Mouse (Mus musculus) megakaryocyte, embryonic 14.5 days (primary cell): Measurements from ENCODE around the gene Sema4d. TPM values are rescaled to one million over a fixed set of nuclear protein-coding genes. Genes with fewer than 3 reads are reported as not detected.

Source experiments
- H3K27me3 ChIP-seq: replicated peaks from 2 replicates; pipeline ENCODE3; 2012; ENCODE audit warnings: inconsistent platforms
- H3K36me3 ChIP-seq: replicated peaks from 2 replicates; pipeline ENCODE3; 2012; ENCODE audit warnings: low read length, inconsistent platforms, mixed read lengths
- H3K4me1 ChIP-seq: 2 replicates; pipeline ENCODE4 v1.6.1; 2012; ENCODE audit warnings: inconsistent platforms
- H3K4me3 ChIP-seq: replicated peaks from 2 replicates; pipeline ENCODE3; 2012; ENCODE audit warnings: moderate library complexity, mild to moderate bottlenecking, inconsistent platforms
- H3K9me3 ChIP-seq: 2 replicates; pipeline ENCODE4 v1.6.1; 2012; ENCODE audit warnings: inconsistent platforms
- FLI1 ChIP-seq: IDR thresholded peaks from 2 replicates; pipeline ENCODE4 v1.6.1; 2012; ENCODE audit warnings: low read length, inconsistent platforms, mixed read lengths
- GATA1 ChIP-seq: IDR thresholded peaks from 3 replicates; pipeline ENCODE4 v1.6.1; 2012; ENCODE audit warnings: mixed read lengths, low read length, inconsistent platforms, borderline replicate concordance
- polyA plus RNA-seq: library from polyadenylated mRNA; stranded (reverse); fragments of >175 nt; gene quantifications from 2 replicates; pipeline ENCODE4 v1.2.3, GENCODE M21; 2012; ENCODE audit warnings: low replicate concordance; ENCODE audit not compliant: insufficient read depth

Sema4d gene
- polyA plus RNA-seq, 1 experiment: 55.2 TPM

- Histone ChIP-seq H3K9me3 (no peaks in the 10 kb centered on the region), H3K4me1 (peaks cover 6% of the 10 kb centered on the region), H3K36me3 (peaks cover 93% of the 10 kb centered on the region), H3K27me3 (no peaks in the 10 kb centered on the region), H3K4me3 (no peak overlapping the region)
- TF ChIP-seq GATA1 (no peak), FLI1 (no peak)
Observed at GRCm38 (mm10) chr13:51663561-51663960, 130.0 kb downstream of the Sema4d start.

- Histone ChIP-seq H3K4me1 (0 out of 2 replicates have a peak, but pooled peaks cover 2% of the 10 kb centered on the region), H3K36me3 (peaks cover 95% of the 10 kb centered on the region), H3K27me3 (no peaks in the 10 kb centered on the region), H3K4me3 (no peak overlapping the region), H3K9me3 (no peaks in the 10 kb centered on the region)
- no peak for TF ChIP-seq GATA1
- no peak for TF ChIP-seq FLI1
Observed at GRCm38 (mm10) chr13:51659573-51659972, 134.0 kb downstream of the Sema4d start.

GRCm38 (mm10) chr13:51658094-51658493 is 135.5 kb downstream of the Sema4d start:
- H3K4me1 ChIP-seq: peaks cover 10% of the 10 kb centered on the region
- no peak overlapping the region for H3K4me3 ChIP-seq
- TF ChIP-seq GATA1: no peak
- TF ChIP-seq FLI1: no peak
- H3K9me3 ChIP-seq: no peaks in the 10 kb centered on the region
- H3K27me3 ChIP-seq: no peaks in the 10 kb centered on the region
- peaks cover 96% of the 10 kb centered on the region for H3K36me3 ChIP-seq

GRCm38 (mm10) chr13:51656516-51657235 is 136.9 kb downstream of the Sema4d start:
- TF ChIP-seq GATA1 (no peak), FLI1 (no peak)
- H3K4me3 ChIP-seq: no peak overlapping the region
- H3K27me3 ChIP-seq: no peaks in the 10 kb centered on the region
- H3K36me3 ChIP-seq: peaks cover 89% of the 10 kb centered on the region
- no peaks in the 10 kb centered on the region for H3K9me3 ChIP-seq
- H3K4me1 ChIP-seq: peaks cover 19% of the 10 kb centered on the region

GRCm38 (mm10) chr13:51653961-51654360 is 139.6 kb downstream of the Sema4d start:
- TF ChIP-seq FLI1 (no peak), GATA1 (no peak)
- peaks cover 82% of the 10 kb centered on the region for H3K36me3 ChIP-seq
- peaks cover 34% of the 10 kb centered on the region for H3K4me1 ChIP-seq

GRCm38 (mm10) chr13:51653159-51653558 is 140.4 kb downstream of the Sema4d start:
- H3K9me3 ChIP-seq: no peaks in the 10 kb centered on the region
- peaks cover 80% of the 10 kb centered on the region for H3K36me3 ChIP-seq
- H3K4me1 ChIP-seq: peaks cover 42% of the 10 kb centered on the region

More at GRCm38 (mm10) chr13:51653961-51654360, 139.6 kb downstream of the Sema4d start:
- Histone ChIP-seq H3K9me3 (no peaks in the 10 kb centered on the region), H3K4me3 (no peak overlapping the region), H3K27me3 (no peaks in the 10 kb centered on the region)

GRCm38 (mm10) chr13:51651408-51652064 is 142.0 kb downstream of the Sema4d start, which contains the start of gene Secisbp2:
TSS of gene Secisbp2 (plus strand) at chr13:51651697.
- H3K27me3 ChIP-seq: no peaks in the 10 kb centered on the region
- H3K9me3 ChIP-seq: no peaks in the 10 kb centered on the region
- H3K4me3 ChIP-seq: peak within 1 kb of the TSS; percentile 96
- peaks cover 64% of the 10 kb centered on the region for H3K36me3 ChIP-seq
- TF ChIP-seq GATA1 (no peak), FLI1 (peak; percentile 64; the same call in 1 of the 2 replicates)
- peaks cover 57% of the 10 kb centered on the region for H3K4me1 ChIP-seq

More at GRCm38 (mm10) chr13:51653159-51653558, 140.4 kb downstream of the Sema4d start:
- H3K4me3 ChIP-seq: peak overlapping the region; percentile 47
- TF ChIP-seq GATA1 (no peak), FLI1 (no peak)
- no peaks in the 10 kb centered on the region for H3K27me3 ChIP-seq

GRCm38 (mm10) chr13:51649740-51650139 is 143.8 kb downstream of the Sema4d start:
- Histone ChIP-seq H3K4me3 (no peak overlapping the region), H3K4me1 (peaks cover 55% of the 10 kb centered on the region), H3K9me3 (no peaks in the 10 kb centered on the region), H3K27me3 (no peaks in the 10 kb centered on the region), H3K36me3 (peaks cover 46% of the 10 kb centered on the region)
- TF ChIP-seq FLI1 (no peak), GATA1 (no peak)

- no peak for TF ChIP-seq GATA1
- TF ChIP-seq FLI1: no peak
- Histone ChIP-seq H3K27me3 (no peaks in the 10 kb centered on the region), H3K4me1 (peaks cover 58% of the 10 kb centered on the region), H3K36me3 (peaks cover 32% of the 10 kb centered on the region), H3K9me3 (no peaks in the 10 kb centered on the region), H3K4me3 (peak overlapping the region; percentile 28)
Observed at GRCm38 (mm10) chr13:51648237-51648636, 145.3 kb downstream of the Sema4d start.

- Histone ChIP-seq H3K27me3 (no peaks in the 10 kb centered on the region), H3K36me3 (peaks cover 27% of the 10 kb centered on the region), H3K4me1 (peaks cover 53% of the 10 kb centered on the region), H3K4me3 (peak overlapping the region; percentile 98), H3K9me3 (no peaks in the 10 kb centered on the region)
- TF ChIP-seq FLI1: no peak
- TF ChIP-seq GATA1: no peak
Observed at GRCm38 (mm10) chr13:51647770-51648169, 145.8 kb downstream of the Sema4d start.
